Mouse (Mus musculus) gastrocnemius, postnatal 14 days (tissue): ENCODE data around the gene Nutf2-ps1. TPM values are rescaled to one million over a fixed set of nuclear protein-coding genes. Genes with fewer than 3 reads are reported as not detected.
"Not testable (repeated sequence)": the region's sequence is repeated elsewhere in the genome, so short reads cannot be mapped to it uniquely, and the experiment has no call there.

ENCODE experiments used
- DNase-seq: peaks from one replicate; pipeline ENCODE4 v3.0.0; 2021; ENCODE audit warnings: mixed read lengths
- intact Hi-C: fragments of 180-260 bp; cut with DNase I; formaldehyde crosslinking; loops from one replicate; pipeline ENCODE4 v1.15.1; 2025; ENCODE audit warnings: low total_unique reads
- long read RNA-seq, 2 experiments: library from polyadenylated mRNA; stranded (forward); transcript quantifications; one replicate each; pipeline ENCODE4 v2.0.0; 2021
- total RNA-seq, 2 experiments: library from RNA; stranded (reverse); gene quantifications; 2 replicates each; pipeline ENCODE4 v1.2.3; 2021

Gene Nutf2-ps1
- total RNA-seq: 10 to 100 TPM; 74.8 to 76.8 TPM
- long read RNA-seq, experiment 1, transcript Nutf2-ps1-201 (1 exons, 901 nt): major isoform, 22 of 22 reads
- long read RNA-seq, experiment 1, partial matches to known transcripts: 0 of 22 reads
- long read RNA-seq, experiment 1, other reads (novel, unspliced or antisense): 0 of 22 reads
- long read RNA-seq, experiment 2, transcript Nutf2-ps1-201 (1 exons, 901 nt): major isoform, 21 of 21 reads
- long read RNA-seq, experiment 2, partial matches to known transcripts: 0 of 21 reads
- long read RNA-seq, experiment 2, other reads (novel, unspliced or antisense): 0 of 21 reads

DNA sequence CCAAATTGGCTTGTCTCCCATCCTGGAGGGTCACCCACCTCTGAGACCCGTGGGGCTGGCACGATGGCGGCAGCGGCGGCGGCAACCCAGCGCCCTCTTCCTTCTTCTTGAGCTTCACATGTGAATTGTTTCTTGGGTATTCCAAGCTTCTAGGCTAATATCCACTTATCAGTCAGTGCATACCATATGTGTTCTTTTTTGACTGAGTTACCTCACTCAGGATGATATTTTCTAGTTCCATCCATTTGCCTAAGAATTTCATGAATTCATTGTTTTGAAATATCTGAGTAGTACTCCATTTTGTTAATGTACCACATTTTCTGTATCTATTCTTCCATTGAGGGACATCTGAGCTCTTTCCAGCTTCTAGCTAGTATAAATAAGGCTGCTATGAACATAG is at the start of gene Nutf2-ps1:
Gene Nutf2-ps1, minus strand, starts transcription at position 101 of the 400 bp plus-strand sequence.
- intact Hi-C loops, DNase-seq: not testable (repeated sequence)

DNA sequence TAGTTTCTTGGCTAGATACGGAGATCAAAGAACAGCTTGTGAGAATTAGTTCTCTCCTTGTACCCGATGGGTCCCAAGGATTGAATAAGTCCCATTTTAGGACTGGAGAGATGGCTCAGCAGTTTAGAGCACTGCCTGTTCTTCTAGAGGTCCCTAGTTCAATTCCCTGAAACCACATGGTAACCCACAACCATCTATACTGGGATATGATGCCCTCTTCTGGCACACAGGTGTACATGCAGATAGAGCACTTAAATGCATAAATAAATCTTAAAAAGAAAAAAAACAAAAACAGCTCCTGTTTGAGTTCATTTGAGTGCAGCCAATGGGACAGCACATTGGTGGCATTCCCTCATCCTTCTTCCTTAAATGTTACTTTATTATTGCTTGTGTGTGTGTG is 49.2 kb upstream of the Nutf2-ps1 start:
- intact Hi-C loops: no loop called here

DNA sequence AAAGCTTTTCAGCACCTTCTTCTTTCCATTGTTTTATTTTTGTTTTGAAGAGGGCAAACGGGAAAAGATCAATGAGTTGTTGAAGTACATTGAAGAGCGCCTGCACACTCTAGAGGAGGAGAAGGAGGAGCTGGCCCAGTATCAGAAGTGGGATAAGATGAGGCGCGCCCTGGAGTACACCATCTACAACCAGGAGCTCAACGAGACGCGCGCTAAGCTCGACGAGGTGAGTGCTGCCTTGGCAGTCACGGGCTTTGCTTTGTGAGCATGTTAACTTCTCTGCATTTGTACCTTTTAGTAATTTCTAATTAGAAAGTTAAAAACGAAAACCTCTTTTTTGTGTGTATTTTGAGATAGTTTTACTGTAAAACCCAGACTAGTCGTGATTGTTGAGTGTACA is 32.8 kb upstream of the Nutf2-ps1 start:
- intact Hi-C loops: no loop called here
- DNase-seq: no peak

More for the DNA sequence above, 49.2 kb upstream of the Nutf2-ps1 start:
- DNase-seq: no peak

DNA sequence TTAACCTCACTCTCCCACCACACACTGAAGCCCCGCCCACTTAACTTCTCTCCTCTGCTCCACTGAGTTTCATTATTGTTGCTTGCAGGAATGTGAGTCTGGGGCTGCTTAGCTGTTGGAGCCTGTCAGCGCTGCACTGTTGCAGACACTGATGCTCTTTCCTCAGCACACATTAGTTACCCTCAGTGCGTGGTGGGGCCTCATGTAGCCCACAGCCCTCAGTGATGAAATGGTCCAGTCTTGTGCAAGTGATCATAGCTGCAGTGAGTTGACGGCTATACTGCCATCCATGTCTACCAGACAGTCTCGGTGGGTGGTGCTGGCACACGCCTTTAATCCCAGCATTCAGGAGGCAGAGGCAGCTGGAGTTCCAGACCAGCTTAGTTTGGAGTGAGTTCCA is 20.1 kb upstream of the Nutf2-ps1 start:
- intact Hi-C loops: no loop called here
- no peak for DNase-seq

DNA sequence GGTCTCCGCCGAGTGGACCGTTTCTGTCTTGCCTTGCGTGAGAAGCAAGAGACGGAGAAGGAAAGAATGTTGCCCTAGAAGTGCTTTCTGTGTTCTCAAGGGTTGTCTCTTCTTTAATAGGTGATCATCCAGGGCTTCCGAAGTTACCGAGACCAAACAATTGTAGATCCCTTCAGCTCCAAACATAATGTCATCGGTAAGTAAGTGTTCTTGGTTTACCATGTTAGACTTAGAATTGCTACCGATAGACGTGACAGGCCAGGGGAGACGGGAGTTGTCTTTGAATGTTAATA is 12.4 kb upstream of the Nutf2-ps1 start:
- DNase-seq: no peak
- intact Hi-C loops: loop anchor here (5.0 kb wide), 1 partner anchor 41 kb away; no protein-coding TSS in a partner anchor

DNA sequence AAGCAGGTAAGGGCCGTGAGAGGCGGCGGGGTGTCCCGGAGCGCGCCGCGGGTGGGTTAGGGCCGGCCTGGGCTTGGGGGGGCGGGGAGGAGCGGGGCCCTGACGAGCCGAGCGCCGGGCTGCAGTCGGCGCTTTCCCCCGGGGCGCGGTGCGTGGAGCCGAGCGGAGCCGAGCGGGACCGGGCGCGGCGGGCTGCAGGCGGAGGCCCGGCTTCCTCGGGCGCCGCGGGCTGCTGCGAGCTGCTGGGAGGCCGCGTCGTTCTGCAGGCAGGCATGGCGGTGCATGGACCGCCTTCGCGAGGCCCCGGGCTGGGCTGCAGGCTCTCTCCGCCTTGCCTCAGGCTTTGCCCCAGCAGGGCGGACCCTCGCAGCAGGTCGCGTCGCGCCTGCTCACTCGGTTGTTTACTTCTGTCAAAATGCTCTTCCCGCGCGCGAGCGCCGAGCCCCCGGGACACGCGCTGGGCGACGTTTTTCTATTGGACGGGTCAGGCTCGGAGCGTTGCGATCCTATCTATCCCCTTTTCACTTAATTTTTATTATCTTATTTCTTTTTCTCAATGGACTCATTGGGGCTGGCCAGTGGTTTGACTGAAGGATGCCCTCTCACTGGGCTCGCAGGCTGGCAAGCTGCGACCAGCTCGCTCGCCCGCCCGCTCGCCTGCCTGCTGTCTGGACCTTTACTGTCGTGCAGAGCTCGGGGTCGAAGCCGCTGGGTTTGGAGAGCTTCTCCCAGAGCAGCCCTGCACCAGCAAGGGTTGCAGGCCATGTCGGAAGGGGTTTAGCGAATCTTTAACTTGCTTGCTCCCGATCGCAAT is 11.9 kb upstream of the Nutf2-ps1 start:
- peak; percentile 60 for DNase-seq
- intact Hi-C loops: loop anchor here (5.0 kb wide), 1 partner anchor 42 kb away; no protein-coding TSS in a partner anchor

DNA sequence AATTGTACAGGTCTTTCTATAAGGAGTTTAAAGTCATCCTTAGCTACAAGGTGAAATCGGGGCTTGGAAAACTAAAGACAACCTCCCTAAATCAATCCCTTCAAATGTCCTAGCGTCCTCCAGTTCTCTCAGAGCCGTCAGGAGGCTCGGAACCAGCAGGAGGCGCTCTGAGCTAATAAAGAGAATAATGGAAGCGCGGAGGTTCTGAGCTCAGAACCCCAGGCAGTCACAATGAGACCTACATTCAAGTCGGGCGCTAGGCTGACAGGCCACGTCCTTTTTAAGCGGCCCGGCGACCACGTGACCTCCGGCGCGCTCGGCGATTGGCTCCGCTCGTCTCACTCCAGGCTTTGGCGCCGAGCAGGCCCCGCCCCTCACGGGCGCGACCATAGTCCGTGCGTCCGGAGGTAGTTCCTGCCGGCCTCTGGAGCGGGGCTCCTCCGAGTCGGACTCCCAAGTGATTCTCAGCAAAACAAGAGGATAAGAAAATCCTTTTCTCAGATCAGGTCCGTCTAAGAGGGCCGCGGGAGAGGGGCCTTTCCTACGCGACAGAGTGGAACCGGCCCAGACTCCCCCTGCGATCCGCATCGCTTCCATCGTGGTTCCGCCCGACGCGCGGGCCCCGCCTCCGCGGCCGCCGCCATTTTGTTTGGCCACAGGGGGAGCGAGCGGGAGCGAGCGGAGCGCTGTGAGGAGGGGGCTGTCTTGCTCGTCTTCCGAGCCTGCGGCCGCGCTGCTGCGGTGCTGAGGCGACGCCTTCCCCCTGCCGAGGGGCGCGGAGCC is 11.1 kb upstream of the Nutf2-ps1 start, which contains the start of gene Smc3:
Gene Smc3, plus strand, starts transcription at position 642 of the 783 bp plus-strand sequence.
- peak; percentile 99 for DNase-seq
- intact Hi-C loops: loop anchor here (5.0 kb wide), 1 partner anchor 42 kb away; no protein-coding TSS in a partner anchor

DNA sequence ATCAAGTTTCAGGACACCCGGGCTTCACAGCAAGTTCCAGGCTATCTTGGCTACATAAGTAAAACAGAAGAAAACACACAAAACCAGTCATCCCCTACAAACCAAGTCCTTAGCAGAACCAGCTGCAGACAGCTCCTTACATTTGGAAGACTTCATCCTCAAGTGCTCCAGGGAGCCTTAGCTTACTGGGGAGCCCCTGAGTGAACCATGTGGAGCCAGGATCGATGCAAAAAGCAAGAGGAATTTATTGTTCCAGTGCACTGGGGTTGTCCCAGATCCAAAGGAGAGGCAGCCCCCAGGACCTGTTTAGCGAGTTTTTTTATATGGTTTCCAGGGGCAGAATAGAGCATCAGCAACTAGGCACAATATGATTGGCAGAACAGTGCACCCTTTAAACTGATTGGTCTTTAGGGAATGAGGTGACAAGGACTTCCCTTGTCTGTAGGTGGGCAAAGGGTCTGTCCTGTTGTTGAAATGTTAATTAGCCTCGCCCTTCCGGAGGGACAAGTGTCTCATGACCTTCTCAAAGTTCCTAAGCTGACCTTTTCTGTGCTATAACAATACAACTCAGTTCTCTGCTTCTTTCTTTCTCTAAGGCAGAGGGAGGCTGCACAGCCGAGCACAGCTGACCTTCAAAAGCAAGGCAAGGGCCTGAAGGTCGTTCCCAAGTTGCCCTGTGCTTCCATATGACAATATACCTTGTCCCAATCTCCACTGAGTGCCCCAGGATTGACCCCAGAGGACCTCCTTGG is 8.0 kb upstream of the Nutf2-ps1 start:
- DNase-seq: no peak
- intact Hi-C loops: no loop called here

DNA sequence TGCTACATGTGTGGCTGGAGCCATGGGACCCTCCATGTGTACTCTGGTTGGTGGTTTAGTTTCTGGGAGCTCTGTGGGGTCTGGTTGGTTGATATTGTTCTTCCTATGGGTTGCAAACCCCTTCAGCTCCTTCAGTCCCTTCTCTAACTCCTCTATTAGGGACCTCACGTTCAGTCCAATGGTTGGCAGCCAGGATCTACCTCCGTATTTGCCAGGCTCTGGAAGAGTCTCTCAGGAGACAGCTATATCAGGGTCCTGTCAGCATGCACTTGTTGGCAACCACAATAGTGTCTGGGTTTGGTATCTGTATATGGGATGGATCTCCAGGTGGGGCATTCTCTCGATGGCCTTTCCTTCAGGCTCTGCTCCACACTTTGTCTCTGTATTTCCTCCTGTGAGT is 1.2 kb downstream of the Nutf2-ps1 start:
- DNase-seq, intact Hi-C loops: not testable (repeated sequence)

DNA sequence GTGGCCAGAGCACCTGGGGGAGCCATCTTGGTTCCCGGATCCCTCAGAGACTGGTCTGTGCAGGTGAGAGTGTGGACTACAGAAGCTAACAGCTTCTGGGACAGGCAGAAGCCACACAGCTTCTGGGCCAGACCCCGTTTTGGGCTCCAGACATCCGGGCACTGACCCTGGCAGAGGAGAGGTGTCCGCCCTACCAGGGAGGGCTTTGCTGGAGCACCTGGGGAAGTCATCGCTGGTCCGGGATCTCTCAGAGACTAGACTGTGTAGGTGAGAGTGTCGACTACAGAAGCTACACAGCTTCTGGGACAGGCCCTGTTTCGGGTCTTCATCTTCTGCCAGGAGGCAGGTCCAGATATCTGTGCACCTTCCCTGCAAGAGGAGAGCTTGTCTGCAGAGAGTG is 8.6 kb downstream of the Nutf2-ps1 start:
- intact Hi-C loops: not testable (repeated sequence)

DNA sequence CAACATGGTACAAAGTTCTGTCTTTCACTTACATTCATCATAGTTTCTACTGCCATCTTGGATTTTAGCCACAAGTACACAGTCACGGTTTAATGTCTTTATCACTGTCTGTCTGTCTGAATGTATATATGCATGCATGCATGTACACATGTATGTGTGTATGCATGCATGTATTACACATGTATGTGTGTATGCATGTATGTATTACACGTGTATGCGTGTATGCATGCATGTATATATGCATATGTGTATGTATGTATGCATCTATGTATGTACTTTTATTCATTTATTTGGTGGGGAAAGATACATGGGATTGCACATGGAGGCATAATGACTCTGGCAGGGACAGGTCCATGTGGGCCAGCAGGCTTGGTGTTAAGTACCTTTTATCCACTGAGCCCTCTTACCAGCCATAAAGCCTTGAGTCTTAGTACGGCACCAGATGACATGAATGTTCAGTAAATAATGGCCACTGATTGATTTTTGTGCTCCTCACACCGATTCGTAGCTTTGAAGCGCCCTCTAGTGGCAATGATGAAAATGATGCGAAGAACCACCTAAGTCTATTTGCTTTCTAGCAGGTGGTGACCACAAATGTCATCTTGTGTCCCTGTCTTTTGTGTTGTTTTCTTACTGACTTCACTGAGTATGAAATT is 10.1 kb downstream of the Nutf2-ps1 start:
- intact Hi-C loops: loop anchor here (5.0 kb wide), 1 partner anchor 161 kb away; no protein-coding TSS in a partner anchor
- DNase-seq: peak; percentile 30

More for the DNA sequence above, 8.6 kb downstream of the Nutf2-ps1 start:
- not testable (repeated sequence) for DNase-seq

DNA sequence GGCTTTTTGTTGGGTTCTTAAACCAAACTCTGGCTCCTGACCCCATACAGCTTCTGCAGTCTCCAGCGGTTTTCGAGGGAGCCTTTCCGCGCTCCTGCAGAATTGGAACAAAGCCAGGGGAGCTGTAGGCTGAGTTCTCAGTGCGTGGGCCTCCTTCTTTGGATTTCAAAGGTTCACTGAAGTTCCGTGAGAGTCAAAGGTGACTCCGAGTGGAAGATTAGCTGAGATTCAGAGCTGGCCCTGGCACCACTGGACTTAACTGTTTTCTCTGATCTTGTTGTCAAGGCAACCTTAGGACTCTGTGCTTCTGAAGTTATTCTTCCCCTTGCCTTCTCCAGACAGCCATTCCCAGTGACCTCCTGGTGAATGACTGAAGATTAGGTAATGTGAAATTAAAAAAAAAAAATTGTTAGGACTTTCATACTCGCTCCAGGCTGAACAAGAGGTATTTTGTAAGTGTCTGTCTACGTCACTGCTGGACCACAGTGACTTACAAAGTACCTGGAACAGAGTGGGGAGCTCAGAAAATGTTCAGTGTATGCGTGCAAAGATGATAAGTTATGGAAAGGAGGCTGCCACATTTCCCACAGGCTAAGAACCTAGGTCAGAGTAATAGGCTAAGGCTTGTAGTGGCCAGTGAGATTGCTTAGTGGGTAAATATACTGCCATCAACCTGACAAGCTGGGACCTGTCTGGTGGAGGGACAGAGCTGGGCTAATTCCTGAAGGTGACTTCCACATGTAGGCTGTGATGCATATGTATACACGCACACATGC is 11.7 kb downstream of the Nutf2-ps1 start:
- no peak for DNase-seq
- intact Hi-C loops: loop anchor here (5.0 kb wide), 1 partner anchor 160 kb away; no protein-coding TSS in a partner anchor

DNA sequence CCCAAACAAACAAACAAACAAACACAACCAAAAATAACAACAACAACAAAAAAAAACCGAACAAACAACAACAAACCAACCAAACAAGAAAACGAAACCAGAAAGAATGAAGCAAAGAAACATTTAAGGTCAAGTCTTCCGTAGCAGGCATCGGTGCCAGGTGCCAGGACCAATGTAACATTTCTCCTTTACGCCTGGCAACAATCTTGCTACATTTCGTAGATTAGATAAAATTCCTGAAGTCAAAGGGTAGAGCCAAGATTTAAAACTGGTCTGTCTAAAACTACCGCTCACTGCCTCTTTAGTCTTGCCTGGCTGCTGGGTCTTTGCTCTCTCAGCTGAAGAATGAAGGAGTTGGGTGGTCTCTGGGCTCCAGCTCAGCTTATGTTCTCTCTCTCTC is 12.8 kb downstream of the Nutf2-ps1 start:
- DNase-seq: no peak
- intact Hi-C loops: loop anchor here (5.0 kb wide), 1 partner anchor 159 kb away; no protein-coding TSS in a partner anchor

DNA sequence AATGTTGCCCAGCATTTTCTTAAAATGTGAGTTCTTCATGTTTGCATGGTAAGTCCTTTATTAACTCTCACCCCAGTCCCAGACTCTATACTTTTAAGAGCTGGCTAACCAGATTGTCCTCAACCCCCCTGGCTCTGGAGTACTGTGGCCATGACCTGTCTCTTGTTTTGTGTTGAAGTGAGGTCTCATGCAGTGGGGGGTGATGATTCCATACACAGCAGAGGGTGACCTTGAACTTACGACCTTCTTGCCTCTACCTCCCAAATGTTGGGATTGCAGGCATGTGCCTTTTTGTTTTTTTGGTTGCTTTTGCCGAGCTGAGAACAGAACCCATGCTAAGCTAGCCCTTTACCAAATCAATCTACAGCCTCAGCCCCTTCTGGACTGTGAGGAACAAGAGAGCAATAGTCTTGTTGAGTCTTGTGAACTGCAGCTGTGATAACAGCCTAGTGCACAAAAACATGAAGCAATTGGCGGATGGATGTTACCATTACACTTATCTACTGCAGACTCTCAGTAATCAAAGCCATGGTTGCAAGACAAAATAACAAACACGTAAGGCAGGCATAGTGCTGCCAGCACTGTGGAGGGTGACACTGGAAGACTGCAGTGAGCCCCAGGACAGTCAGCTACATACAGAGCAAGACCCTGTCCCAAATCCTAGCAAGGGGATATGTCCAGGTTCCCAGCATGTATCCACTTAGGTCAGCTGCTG is 13.4 kb downstream of the Nutf2-ps1 start:
- intact Hi-C loops: loop anchor here (2.0 to 5.0 kb wide), 2 partner anchors 158 to 179 kb away; no protein-coding TSS in a partner anchor
- no peak for DNase-seq

DNA sequence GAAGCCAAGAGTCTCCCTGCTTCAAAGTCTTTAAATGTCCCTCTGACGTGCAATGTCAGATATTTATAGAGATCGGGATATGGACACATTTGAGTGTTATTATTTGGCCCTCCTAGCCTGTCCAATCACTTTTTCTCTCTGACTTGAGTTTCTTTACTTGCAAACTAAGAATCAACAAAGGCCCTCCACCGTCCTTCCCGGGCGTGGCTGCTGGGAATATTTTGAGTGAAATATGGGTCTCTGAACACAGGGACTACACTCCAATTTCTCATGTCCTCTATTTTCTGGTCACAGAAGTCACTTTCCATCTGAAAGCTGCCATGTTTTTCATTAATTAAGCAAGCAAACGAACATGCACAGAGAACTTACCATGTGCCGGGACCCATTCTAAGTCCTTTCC is 14.3 kb downstream of the Nutf2-ps1 start:
- no peak for DNase-seq
- intact Hi-C loops: loop anchor here (2.0 kb wide), 1 partner anchor 178 kb away; no protein-coding TSS in a partner anchor

DNA sequence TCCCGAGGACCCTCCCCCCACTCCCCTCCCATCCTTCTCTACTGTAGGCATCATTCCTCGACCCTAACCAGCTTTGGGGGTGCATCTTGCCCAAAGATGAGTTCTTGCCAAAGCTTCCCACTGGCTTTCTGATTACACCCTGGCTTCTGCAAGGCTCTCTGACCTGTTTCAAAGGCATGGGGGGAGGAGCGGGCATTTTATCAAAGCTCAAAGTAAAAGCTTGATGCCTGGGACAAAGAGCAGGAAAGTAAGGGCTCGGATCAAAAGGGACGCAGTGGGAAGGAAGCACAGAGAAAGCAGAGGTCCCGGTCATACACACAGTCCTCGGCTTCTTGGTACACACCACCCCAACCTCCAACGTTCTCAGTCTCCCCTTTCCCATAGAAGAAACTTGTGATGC is 14.7 kb downstream of the Nutf2-ps1 start:
- DNase-seq: no peak
- intact Hi-C loops: loop anchor here (2.0 kb wide), 1 partner anchor 177 kb away; no protein-coding TSS in a partner anchor

DNA sequence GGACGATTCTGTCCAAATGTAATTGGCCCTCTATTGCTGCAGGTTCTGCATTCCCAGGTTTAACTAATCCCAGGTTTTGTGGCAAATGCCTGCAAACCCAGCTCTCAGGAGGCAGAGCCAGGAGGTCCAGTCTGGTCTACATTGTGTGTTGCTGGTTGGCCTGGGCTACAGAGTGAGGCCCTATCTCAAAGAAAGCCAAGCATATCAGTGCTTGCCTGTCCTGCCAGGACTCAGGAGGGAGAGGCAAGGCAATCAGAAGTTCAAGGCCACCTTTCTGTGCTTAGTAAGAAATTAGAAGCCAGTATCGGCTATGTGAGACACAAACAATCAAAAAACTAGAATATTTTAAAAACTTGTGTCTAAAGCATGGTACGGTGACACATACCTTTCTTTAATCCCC is 15.7 kb downstream of the Nutf2-ps1 start:
- DNase-seq: no peak
- intact Hi-C loops: no loop called here
